Mouse (Mus musculus): Measurements from ENCODE around the gene Bend7. TPM values are rescaled to one million over a fixed set of nuclear protein-coding genes. Genes with fewer than 3 reads are reported as not detected.
A peak's percentile ranks its signal among the peaks of the same experiment; 100 is the strongest.

Gene Bend7
- polyA plus RNA-seq, 1 experiment from 2014 or later: 1.3 TPM

- Histone ChIP-seq H3K4me1 (ENCODE audit: control insufficient read depth, insufficient read depth, low read length) (no peaks in the 10 kb centered on the region), H3K9ac (ENCODE audit: low read depth, low read length) (no peak overlapping the region), H3K27ac (ENCODE audit: low read depth, low read length) (no peak overlapping the region), H3K4me2 (no peak overlapping the region), H3K9me3 (replicated peaks; ENCODE audit: control insufficient read depth, low read length) (no peaks in the 10 kb centered on the region), H3K36me3 (ENCODE audit: control insufficient read depth, insufficient read depth, low read length) (no peaks in the 10 kb centered on the region), H3K27me3 (ENCODE audit: control insufficient read depth, insufficient read depth, low read length) (no peaks in the 10 kb centered on the region), H3K4me3 (ENCODE audit: low read depth, low read length) (no peak overlapping the region)
- ATAC-seq (replicated peaks; ENCODE audit: insufficient number of reproducible peaks, low FRiP score, low TSS enrichment): no peak
- 84% methylated on average over 3 of the region's 3 CpGs for WGBS (ENCODE audit: insufficient replicate concordance)
These were observed 46.4 kb downstream of the Bend7 start for GRCm38 (mm10) chr2:4764071-4764470.

- Histone ChIP-seq H3K27ac (ENCODE audit: low read depth, low read length) (no peak overlapping the region), H3K9ac (ENCODE audit: low read depth, low read length) (no peak overlapping the region), H3K36me3 (ENCODE audit: control insufficient read depth, insufficient read depth, low read length) (no peaks in the 10 kb centered on the region), H3K9me3 (replicated peaks; ENCODE audit: control insufficient read depth, low read length) (no peaks in the 10 kb centered on the region), H3K4me1 (ENCODE audit: control insufficient read depth, insufficient read depth, low read length) (no peaks in the 10 kb centered on the region), H3K27me3 (ENCODE audit: control insufficient read depth, insufficient read depth, low read length) (no peaks in the 10 kb centered on the region), H3K4me3 (ENCODE audit: low read depth, low read length) (no peak overlapping the region), H3K4me2 (no peak overlapping the region)
- WGBS (ENCODE audit: insufficient replicate concordance): 81% methylated on average over 2 of the region's 2 CpGs
- ATAC-seq (replicated peaks; ENCODE audit: insufficient number of reproducible peaks, low FRiP score, low TSS enrichment): no peak
These were observed 52.7 kb downstream of the Bend7 start for GRCm38 (mm10) chr2:4770376-4770775.

- no peaks in the 10 kb centered on the region; the same call in 1 of the 2 replicates for H3K4me1 ChIP-seq (ENCODE audit: control insufficient read depth, insufficient read depth, low read length)
- no peak overlapping the region for H3K4me2 ChIP-seq
- H3K36me3 ChIP-seq (ENCODE audit: control insufficient read depth, insufficient read depth, low read length): no peaks in the 10 kb centered on the region
- no peaks in the 10 kb centered on the region for H3K27me3 ChIP-seq (ENCODE audit: control insufficient read depth, insufficient read depth, low read length)
- no peak overlapping the region for H3K9ac ChIP-seq (ENCODE audit: low read depth, low read length)
- no peak for ATAC-seq (replicated peaks; ENCODE audit: insufficient number of reproducible peaks, low FRiP score, low TSS enrichment)
- H3K27ac ChIP-seq (ENCODE audit: low read depth, low read length): no peak overlapping the region
- 85% methylated on average over 6 of the region's 6 CpGs for WGBS (ENCODE audit: insufficient replicate concordance)
- H3K9me3 ChIP-seq (replicated peaks; ENCODE audit: control insufficient read depth, low read length): no peaks in the 10 kb centered on the region
- no peak overlapping the region for H3K4me3 ChIP-seq (ENCODE audit: low read depth, low read length)
These were observed 56.3 kb downstream of the Bend7 start for GRCm38 (mm10) chr2:4773911-4774310.

GRCm38 (mm10) chr2:4777291-4777690, 59.7 kb downstream of the Bend7 start:
- 55% methylated on average over 8 of the region's 8 CpGs for WGBS (ENCODE audit: insufficient replicate concordance)
- no peaks in the 10 kb centered on the region for H3K9me3 ChIP-seq (replicated peaks; ENCODE audit: control insufficient read depth, low read length)
- no peaks in the 10 kb centered on the region; the same call in 1 of the 2 replicates for H3K4me1 ChIP-seq (ENCODE audit: control insufficient read depth, insufficient read depth, low read length)
- H3K4me3 ChIP-seq (ENCODE audit: low read depth, low read length): no peak overlapping the region
- H3K36me3 ChIP-seq (ENCODE audit: control insufficient read depth, insufficient read depth, low read length): no peaks in the 10 kb centered on the region
- H3K4me2 ChIP-seq: 0 out of 2 replicates have a peak overlapping the region, but pooled peaks have one; percentile 2
- H3K27me3 ChIP-seq (ENCODE audit: control insufficient read depth, insufficient read depth, low read length): no peaks in the 10 kb centered on the region
- no peak overlapping the region for H3K9ac ChIP-seq (ENCODE audit: low read depth, low read length)
- ATAC-seq (replicated peaks; ENCODE audit: insufficient number of reproducible peaks, low FRiP score, low TSS enrichment): no peak
- no peak overlapping the region for H3K27ac ChIP-seq (ENCODE audit: low read depth, low read length)

GRCm38 (mm10) chr2:4781641-4782040, 64.0 kb downstream of the Bend7 start:
- H3K4me1 ChIP-seq (ENCODE audit: control insufficient read depth, insufficient read depth, low read length): no peaks in the 10 kb centered on the region; the same call in 1 of the 2 replicates
- H3K36me3 ChIP-seq (ENCODE audit: control insufficient read depth, insufficient read depth, low read length): no peaks in the 10 kb centered on the region
- H3K27me3 ChIP-seq (ENCODE audit: control insufficient read depth, insufficient read depth, low read length): no peaks in the 10 kb centered on the region
- no peaks in the 10 kb centered on the region for H3K9me3 ChIP-seq (replicated peaks; ENCODE audit: control insufficient read depth, low read length)
- WGBS (ENCODE audit: insufficient replicate concordance): 70% methylated on average over 3 of the region's 3 CpGs
- H3K9ac ChIP-seq (ENCODE audit: low read depth, low read length): no peak overlapping the region
- H3K4me2 ChIP-seq: no peak overlapping the region
- no peak overlapping the region for H3K4me3 ChIP-seq (ENCODE audit: low read depth, low read length)
- ATAC-seq (replicated peaks; ENCODE audit: insufficient number of reproducible peaks, low FRiP score, low TSS enrichment): no peak
- H3K27ac ChIP-seq (ENCODE audit: low read depth, low read length): no peak overlapping the region

GRCm38 (mm10) chr2:4782401-4782800, 64.8 kb downstream of the Bend7 start:
- no peaks in the 10 kb centered on the region for H3K9me3 ChIP-seq (replicated peaks; ENCODE audit: control insufficient read depth, low read length)
- no peak overlapping the region for H3K27ac ChIP-seq (ENCODE audit: low read depth, low read length)
- no peak for ATAC-seq (replicated peaks; ENCODE audit: insufficient number of reproducible peaks, low FRiP score, low TSS enrichment)
- no peaks in the 10 kb centered on the region for H3K27me3 ChIP-seq (ENCODE audit: control insufficient read depth, insufficient read depth, low read length)
- no peaks in the 10 kb centered on the region for H3K36me3 ChIP-seq (ENCODE audit: control insufficient read depth, insufficient read depth, low read length)
- no peak overlapping the region for H3K9ac ChIP-seq (ENCODE audit: low read depth, low read length)
- no peak overlapping the region for H3K4me3 ChIP-seq (ENCODE audit: low read depth, low read length)
- 77% methylated on average over 4 of the region's 4 CpGs for WGBS (ENCODE audit: insufficient replicate concordance)
- H3K4me2 ChIP-seq: no peak overlapping the region
- H3K4me1 ChIP-seq (ENCODE audit: control insufficient read depth, insufficient read depth, low read length): no peaks in the 10 kb centered on the region

GRCm38 (mm10) chr2:4782809-4783641, 65.4 kb downstream of the Bend7 start:
- Histone ChIP-seq H3K9ac (ENCODE audit: low read depth, low read length) (no peak overlapping the region), H3K9me3 (replicated peaks; ENCODE audit: control insufficient read depth, low read length) (no peaks in the 10 kb centered on the region), H3K4me1 (ENCODE audit: control insufficient read depth, insufficient read depth, low read length) (no peaks in the 10 kb centered on the region), H3K4me2 (no peak overlapping the region), H3K27ac (ENCODE audit: low read depth, low read length) (no peak overlapping the region), H3K27me3 (ENCODE audit: control insufficient read depth, insufficient read depth, low read length) (no peaks in the 10 kb centered on the region), H3K36me3 (ENCODE audit: control insufficient read depth, insufficient read depth, low read length) (no peaks in the 10 kb centered on the region), H3K4me3 (ENCODE audit: low read depth, low read length) (no peak overlapping the region)
- WGBS (ENCODE audit: insufficient replicate concordance): 81% methylated on average over 11 of the region's 11 CpGs
- ATAC-seq (replicated peaks; ENCODE audit: insufficient number of reproducible peaks, low FRiP score, low TSS enrichment): no peak

- ATAC-seq (replicated peaks; ENCODE audit: insufficient number of reproducible peaks, low FRiP score, low TSS enrichment): no peak
- Histone ChIP-seq H3K36me3 (ENCODE audit: control insufficient read depth, insufficient read depth, low read length) (no peaks in the 10 kb centered on the region), H3K4me2 (no peak overlapping the region), H3K27me3 (ENCODE audit: control insufficient read depth, insufficient read depth, low read length) (no peaks in the 10 kb centered on the region), H3K27ac (ENCODE audit: low read depth, low read length) (no peak overlapping the region), H3K9me3 (replicated peaks; ENCODE audit: control insufficient read depth, low read length) (no peaks in the 10 kb centered on the region), H3K4me3 (ENCODE audit: low read depth, low read length) (no peak overlapping the region), H3K9ac (ENCODE audit: low read depth, low read length) (no peak overlapping the region), H3K4me1 (ENCODE audit: control insufficient read depth, insufficient read depth, low read length) (no peaks in the 10 kb centered on the region)
- WGBS (ENCODE audit: insufficient replicate concordance): 73% methylated on average over 8 of the region's 8 CpGs
These were observed 66.4 kb downstream of the Bend7 start for GRCm38 (mm10) chr2:4784012-4784411.

- no peaks in the 10 kb centered on the region for H3K9me3 ChIP-seq (replicated peaks; ENCODE audit: control insufficient read depth, low read length)
- no peak overlapping the region for H3K9ac ChIP-seq (ENCODE audit: low read depth, low read length)
- no peaks in the 10 kb centered on the region for H3K36me3 ChIP-seq (ENCODE audit: control insufficient read depth, insufficient read depth, low read length)
- no peak for ATAC-seq (replicated peaks; ENCODE audit: insufficient number of reproducible peaks, low FRiP score, low TSS enrichment)
- H3K4me3 ChIP-seq (ENCODE audit: low read depth, low read length): no peak overlapping the region
- H3K4me1 ChIP-seq (ENCODE audit: control insufficient read depth, insufficient read depth, low read length): no peaks in the 10 kb centered on the region
- H3K27ac ChIP-seq (ENCODE audit: low read depth, low read length): no peak overlapping the region
- H3K27me3 ChIP-seq (ENCODE audit: control insufficient read depth, insufficient read depth, low read length): no peaks in the 10 kb centered on the region
- 81% methylated on average over 6 of the region's 6 CpGs for WGBS (ENCODE audit: insufficient replicate concordance)
- no peak overlapping the region for H3K4me2 ChIP-seq
These were observed 67.4 kb downstream of the Bend7 start for GRCm38 (mm10) chr2:4785016-4785415.

Data from heart, embryonic 11.5 days (tissue).